Mouse (Mus musculus) embryonic facial prominence, embryonic 14.5 days (tissue): ENCODE measurements around the gene Numbl. TPM values are rescaled to one million over a fixed set of nuclear protein-coding genes. Genes with fewer than 3 reads are reported as not detected.

Experiments used
- ATAC-seq: fragments of 200-750 bp; cut with Nextera tagmentation; 2 replicates; pipeline ENCODE4 v1.8.0; 2017; ENCODE audit warnings: low read depth, moderate number of reproducible peaks, moderate TSS enrichment
- DNase-seq: peaks from one replicate; pipeline ENCODE4 v3.0.0-alpha.2; 2015; ENCODE audit warnings: low spot score
- H3K27ac ChIP-seq: fragments of 300-500 bp; sonication (generic); replicated peaks from 2 replicates; pipeline ENCODE4 v1.5.1; 2014; ENCODE audit warnings: low read depth, mild to moderate bottlenecking, low read length, moderate library complexity
- H3K27me3 ChIP-seq: fragments of 300-500 bp; sonication (generic); replicated peaks from 2 replicates; pipeline ENCODE4 v1.6.1; 2014; ENCODE audit warnings: low read length; ENCODE audit not compliant: control insufficient read depth, insufficient read depth
- H3K36me3 ChIP-seq: fragments of 300-500 bp; sonication (generic); 2 replicates; pipeline ENCODE4 v1.6.1; 2014; ENCODE audit warnings: low read length, mixed read lengths; ENCODE audit not compliant: control insufficient read depth, insufficient read depth
- H3K4me1 ChIP-seq: fragments of 300-500 bp; sonication (generic); 2 replicates; pipeline ENCODE4 v1.6.1; 2014; ENCODE audit warnings: antibody characterized with exemption, low read length; ENCODE audit not compliant: control insufficient read depth, insufficient read depth
- H3K4me2 ChIP-seq: fragments of 300-500 bp; sonication (generic); 2 replicates; pipeline ENCODE4 v1.6.1; 2014; ENCODE audit warnings: low read depth, mild to moderate bottlenecking, low read length, moderate library complexity, mixed read lengths
- H3K4me3 ChIP-seq: fragments of 300-500 bp; sonication (generic); 2 replicates; pipeline ENCODE4 v1.5.1; 2014; ENCODE audit warnings: low read depth, mild to moderate bottlenecking, low read length
- H3K9ac ChIP-seq: fragments of 300-500 bp; sonication (generic); 2 replicates; pipeline ENCODE4 v1.6.1; 2014; ENCODE audit warnings: low read depth, mild to moderate bottlenecking, low read length, moderate library complexity, mixed read lengths
- H3K9me3 ChIP-seq: fragments of 300-500 bp; sonication (generic); 2 replicates; pipeline ENCODE4 v1.6.1; 2016; ENCODE audit warnings: low read length; ENCODE audit not compliant: control insufficient read depth
- WGBS: fragments of 180-500 bp; shearing (Covaris S2); extraction: QIAGEN DNeasy Blood & Tissue Kit; methylation state at CpG from one replicate; pipeline ENCODE4 v1.1.7; 2014; 5-methylcytosine and 5-hydroxymethylcytosine counted together
- polyA plus RNA-seq: library from polyadenylated mRNA; unstranded; fragments of >200 nt; fragmentation: Nextera tagmentation; extraction: Ambion mirVana; gene quantifications from 2 replicates; pipeline ENCODE4 v1.2.1, GENCODE M21; 2014

Numbl gene
- 25.1 and 28.4 TPM in 2 replicates for polyA plus RNA-seq

DNA sequence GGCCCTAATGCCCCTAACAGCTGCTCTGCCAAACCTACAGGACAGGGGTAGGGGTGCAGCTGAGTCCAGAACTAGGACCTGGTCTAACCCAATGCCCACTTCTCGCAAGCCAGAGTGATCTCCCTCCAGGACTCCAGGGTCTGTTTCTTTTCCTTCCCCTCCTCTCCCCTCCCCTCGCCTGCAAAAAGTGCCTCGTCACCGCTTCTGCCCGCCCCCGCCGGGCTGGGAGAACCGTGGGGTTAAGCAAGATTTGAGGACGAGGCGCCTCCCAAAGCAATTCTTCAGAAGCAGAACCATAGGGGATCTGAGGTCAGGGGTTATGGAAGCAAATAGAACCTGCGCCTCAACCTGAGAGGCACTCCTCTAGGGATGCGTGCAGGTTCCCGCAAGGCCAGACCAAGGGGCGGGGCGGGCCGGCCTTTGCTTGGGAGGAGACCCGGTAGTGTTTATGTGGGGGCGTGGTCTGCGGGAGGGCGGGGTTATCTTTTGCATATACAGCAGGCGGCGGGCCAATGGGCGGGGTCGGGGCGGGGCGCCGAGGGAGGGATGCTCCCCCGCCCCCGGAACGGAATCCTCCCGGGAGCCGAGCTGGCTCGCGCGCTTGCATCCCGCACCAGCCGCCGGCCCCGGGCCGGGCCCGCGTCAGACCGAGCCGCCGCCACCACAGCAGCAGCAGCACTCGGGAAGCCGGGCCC lies at the start of gene Numbl:
Numbl (plus strand) TSS at position 229 of the 695 bp plus-strand sequence.
- WGBS: 0% methylated on average over 17 of the region's 47 CpGs
- DNase-seq (peak; percentile 96), ATAC-seq (peak; percentile 82)
- H3K27me3 ChIP-seq: no peaks in the 10 kb centered on the region
- H3K4me2 ChIP-seq: peak within 1 kb of the TSS; percentile 90
- H3K9me3 ChIP-seq: no peaks in the 10 kb centered on the region
- H3K9ac ChIP-seq: peak within 1 kb of the TSS; percentile 94
- peak within 1 kb of the TSS; percentile 91 for H3K27ac ChIP-seq
- peaks cover 24% of the 10 kb centered on the region for H3K4me1 ChIP-seq
- H3K36me3 ChIP-seq: peaks cover 24% of the 10 kb centered on the region
- H3K4me3 ChIP-seq: peak within 1 kb of the TSS; percentile 72

DNA sequence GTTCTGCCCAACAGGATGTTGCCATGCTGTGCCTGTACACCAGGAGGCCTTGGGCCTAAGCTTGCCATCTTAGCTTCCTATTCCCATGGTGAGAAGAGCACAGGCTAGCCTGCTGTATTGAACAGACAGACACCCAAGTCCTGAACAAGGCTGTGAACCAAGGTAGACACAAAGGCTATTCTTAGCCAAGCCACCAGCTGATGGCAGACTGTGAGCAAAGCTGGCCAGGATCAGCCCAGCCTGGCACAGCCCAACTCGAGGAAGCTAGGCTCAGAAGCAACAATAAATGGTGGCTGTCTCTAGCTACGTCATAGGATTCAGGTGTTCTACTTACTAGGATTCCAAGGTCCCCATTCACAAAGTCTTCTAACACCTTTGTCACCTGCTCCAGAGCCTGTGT lies 45.6 kb upstream of the Numbl start:
- Histone ChIP-seq H3K4me1 (no peaks in the 10 kb centered on the region), H3K4me2 (no peak overlapping the region), H3K9ac (no peak overlapping the region), H3K27me3 (no peaks in the 10 kb centered on the region), H3K9me3 (no peaks in the 10 kb centered on the region), H3K4me3 (no peak overlapping the region), H3K27ac (no peak overlapping the region), H3K36me3 (peaks cover 89% of the 10 kb centered on the region)
- DNase-seq (no peak), ATAC-seq (no peak)
- WGBS: 82% methylated on average over 2 of the region's 2 CpGs

DNA sequence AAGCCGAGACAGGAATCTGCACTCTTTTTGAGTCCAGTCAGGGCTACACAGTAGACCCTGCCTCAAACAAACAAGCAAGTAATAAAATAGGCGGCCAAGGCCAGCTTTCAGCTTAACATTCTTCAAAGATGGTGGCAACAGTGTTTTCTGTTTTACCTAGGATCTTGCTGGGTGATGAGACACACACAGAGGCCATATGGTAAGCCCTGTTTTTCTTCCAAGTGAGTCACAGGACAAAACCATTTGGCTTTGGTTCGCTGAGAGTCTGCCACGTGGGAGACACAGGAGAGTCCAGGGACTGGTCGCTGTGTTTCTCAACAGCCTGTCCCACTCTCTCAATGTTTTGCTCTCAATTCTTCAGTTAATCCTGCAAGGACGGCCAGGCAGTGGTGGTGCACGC lies 39.6 kb upstream of the Numbl start:
- no peaks in the 10 kb centered on the region for H3K4me1 ChIP-seq
- H3K4me2 ChIP-seq: no peak overlapping the region
- DNase-seq: no peak
- H3K9me3 ChIP-seq: no peaks in the 10 kb centered on the region
- no peak overlapping the region for H3K9ac ChIP-seq
- WGBS: 79% methylated on average over 7 of the region's 7 CpGs
- no peak overlapping the region for H3K27ac ChIP-seq
- no peak overlapping the region for H3K4me3 ChIP-seq
- H3K27me3 ChIP-seq: no peaks in the 10 kb centered on the region
- peaks cover 78% of the 10 kb centered on the region for H3K36me3 ChIP-seq
- no peak for ATAC-seq

DNA sequence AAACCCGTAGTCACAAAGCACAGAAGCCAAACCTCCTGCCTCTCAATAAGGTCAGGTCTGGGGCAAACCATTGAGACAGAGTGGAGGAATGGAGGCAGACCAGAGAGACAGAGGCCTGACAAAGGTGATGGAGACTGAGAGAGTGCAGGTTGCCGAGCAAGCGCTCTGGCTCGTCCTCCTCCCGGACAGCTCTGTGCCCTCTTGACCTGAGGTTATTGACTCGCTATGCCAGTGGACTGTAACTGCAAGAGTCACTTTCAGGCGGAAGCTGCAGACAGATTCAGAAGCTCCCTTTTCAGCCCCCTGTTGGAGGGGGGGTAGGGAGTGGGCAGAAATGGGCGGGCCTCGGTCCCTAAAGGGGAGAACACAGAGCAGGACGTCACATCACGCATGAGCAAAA lies 38.3 kb upstream of the Numbl start:
- H3K4me3 ChIP-seq: no peak overlapping the region
- WGBS: 77% methylated on average over 11 of the region's 11 CpGs
- peaks cover 5% of the 10 kb centered on the region for H3K4me1 ChIP-seq
- no peak for DNase-seq
- H3K9me3 ChIP-seq: no peaks in the 10 kb centered on the region
- peaks cover 67% of the 10 kb centered on the region for H3K36me3 ChIP-seq
- no peak for ATAC-seq
- H3K27me3 ChIP-seq: no peaks in the 10 kb centered on the region
- H3K4me2 ChIP-seq: no peak overlapping the region
- no peak overlapping the region for H3K27ac ChIP-seq
- H3K9ac ChIP-seq: no peak overlapping the region

DNA sequence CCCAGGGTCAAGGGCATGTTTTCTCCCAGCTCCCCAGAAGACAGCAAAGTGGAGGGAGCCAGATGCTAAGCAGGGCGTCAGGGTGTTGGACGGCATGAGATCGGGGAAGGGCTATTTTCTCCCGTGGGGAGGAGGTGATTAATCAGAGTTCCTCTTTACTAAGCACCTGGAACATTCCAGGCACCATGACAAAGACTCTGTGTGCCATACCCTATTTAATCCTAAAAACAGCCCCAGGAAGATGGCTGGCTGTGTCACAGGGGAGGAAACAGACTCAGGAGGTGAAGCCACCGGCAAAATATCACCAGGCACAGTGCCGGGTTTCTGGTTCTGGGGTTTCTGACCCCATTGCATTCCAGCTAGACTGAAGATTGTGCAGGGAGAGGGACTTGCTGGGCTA lies 36.3 kb upstream of the Numbl start:
- no peak overlapping the region for H3K27ac ChIP-seq
- H3K4me3 ChIP-seq: no peak overlapping the region
- no peaks in the 10 kb centered on the region for H3K9me3 ChIP-seq
- H3K27me3 ChIP-seq: no peaks in the 10 kb centered on the region
- DNase-seq (no peak), ATAC-seq (no peak)
- no peak overlapping the region for H3K4me2 ChIP-seq
- WGBS: 75% methylated on average over 6 of the region's 6 CpGs
- peaks cover 48% of the 10 kb centered on the region for H3K36me3 ChIP-seq
- H3K9ac ChIP-seq: no peak overlapping the region
- peaks cover 25% of the 10 kb centered on the region for H3K4me1 ChIP-seq

DNA sequence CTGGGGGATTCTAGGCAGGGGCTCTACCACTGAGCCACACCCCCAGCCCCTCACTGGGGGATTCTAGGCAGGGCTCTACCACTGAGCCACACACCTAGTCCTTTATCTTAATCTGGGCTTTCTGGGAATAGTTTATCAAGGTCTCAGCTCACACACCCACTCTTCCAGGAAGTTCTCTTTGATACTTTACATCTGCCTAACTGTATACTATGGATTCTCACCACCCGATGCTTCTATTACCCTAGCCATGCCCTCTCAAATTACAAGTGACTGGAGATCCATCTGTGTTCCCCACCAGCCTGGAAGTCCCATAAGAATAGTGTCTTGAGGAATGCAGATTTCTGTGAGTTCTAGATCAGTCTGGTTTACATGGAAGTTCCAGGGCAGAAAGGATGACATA lies 35.7 kb upstream of the Numbl start:
- H3K4me2 ChIP-seq: no peak overlapping the region
- no peak for ATAC-seq
- no peak for DNase-seq
- no peak overlapping the region for H3K4me3 ChIP-seq
- peaks cover 42% of the 10 kb centered on the region for H3K36me3 ChIP-seq
- no peaks in the 10 kb centered on the region for H3K27me3 ChIP-seq
- no peaks in the 10 kb centered on the region for H3K9me3 ChIP-seq
- no peak overlapping the region for H3K27ac ChIP-seq
- peaks cover 29% of the 10 kb centered on the region for H3K4me1 ChIP-seq
- 61% methylated on average over 1 of the region's 1 CpGs for WGBS
- H3K9ac ChIP-seq: no peak overlapping the region

DNA sequence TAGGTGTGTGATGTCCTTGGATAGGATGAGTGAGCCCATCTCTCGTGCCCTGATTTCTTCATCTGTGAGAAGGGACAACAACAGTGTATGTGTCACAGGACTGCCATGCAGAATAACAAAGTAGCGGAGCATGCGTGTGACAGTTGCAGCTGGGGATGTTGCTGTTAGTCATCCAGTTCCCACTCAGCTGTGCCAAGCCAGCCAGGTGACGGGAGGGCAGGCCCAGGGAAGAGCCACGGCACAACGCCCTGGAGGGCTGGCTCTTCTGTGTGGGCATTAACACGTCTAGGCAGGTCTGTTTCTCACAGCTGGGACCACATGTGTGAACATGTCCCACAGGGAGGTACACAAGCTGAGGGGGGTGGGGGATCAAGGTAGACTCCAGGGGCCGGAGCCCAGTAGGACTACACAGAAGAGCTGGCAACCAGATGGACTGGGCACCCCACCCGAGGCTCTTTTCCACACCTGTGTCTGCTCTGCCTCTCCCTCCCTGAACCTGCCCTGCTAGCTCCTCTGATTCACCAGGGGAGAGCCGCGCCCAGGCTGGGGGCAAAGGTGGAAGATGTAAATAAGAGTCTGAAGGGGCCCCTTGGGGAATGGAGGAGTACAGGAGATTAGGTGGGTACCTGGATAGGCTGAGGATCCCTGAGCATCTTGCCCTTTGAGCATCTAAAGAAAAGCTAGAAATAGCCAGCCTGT lies 33.2 kb upstream of the Numbl start:
- Histone ChIP-seq H3K27me3 (no peaks in the 10 kb centered on the region), H3K4me2 (peak overlapping the region; percentile 89), H3K9ac (peak overlapping the region; percentile 85; the same call in 1 of the 2 replicates), H3K36me3 (peaks cover 19% of the 10 kb centered on the region), H3K4me3 (peak overlapping the region; percentile 88), H3K27ac (no peak overlapping the region), H3K9me3 (no peaks in the 10 kb centered on the region), H3K4me1 (peaks cover 33% of the 10 kb centered on the region)
- ATAC-seq: peak; percentile 23; the same call in 1 of the 2 replicates
- DNase-seq: peak; percentile 66
- WGBS: 56% methylated on average over 11 of the region's 11 CpGs

DNA sequence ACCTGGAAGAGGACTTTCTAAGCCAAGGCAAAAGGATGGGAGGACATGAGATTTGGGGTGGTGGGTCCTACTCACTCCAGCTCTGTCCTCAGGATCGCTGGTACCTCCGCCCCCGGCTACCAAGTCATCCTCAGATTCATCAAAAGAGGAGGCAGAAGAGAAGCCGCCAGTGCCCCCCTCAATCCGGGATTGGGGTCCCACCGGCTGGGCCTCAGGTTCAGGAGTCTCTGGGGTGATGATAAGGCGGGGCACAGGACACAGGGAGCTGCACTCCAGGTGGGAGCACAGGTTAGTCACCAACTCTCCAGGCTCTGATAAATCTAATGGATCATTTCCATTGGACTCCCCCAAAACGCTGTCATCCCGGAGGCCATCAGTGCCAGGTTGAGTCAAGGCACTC lies 31.0 kb upstream of the Numbl start:
- Histone ChIP-seq H3K4me1 (peaks cover 33% of the 10 kb centered on the region), H3K9me3 (no peaks in the 10 kb centered on the region), H3K36me3 (peaks cover under 1% of the 10 kb centered on the region; the same call in 1 of the 2 replicates), H3K9ac (peak overlapping the region; percentile 85), H3K4me3 (peak overlapping the region; percentile 88), H3K27ac (no peak overlapping the region), H3K4me2 (peak overlapping the region; percentile 89), H3K27me3 (no peaks in the 10 kb centered on the region)
- ATAC-seq: no peak
- no peak for DNase-seq
- WGBS: 32% methylated on average over 9 of the region's 9 CpGs
